In genomic region chr17:25642032-25642431, GRCm38 (mm10) we compare ENCODE assay signal across 12 mouse cellular contexts.
DNase-seq lines count a peak whose midpoint lies in the region; ATAC-seq lines count a peak whose summit lies in the region.
"Had no signal": no experiment of that assay in that cellular context is flagged by ENCODE, and none has a peak within 500 bp of the region (broad histone marks: within the 10 kb centered on the region; RNA-seq: fewer than 3 reads in every experiment).

No protein-coding gene starts in this region.

- no peak for DNase-seq in forebrain, embryonic 10.5 days (ENCODE audit: extremely low spot score, low spot score)
- DNase-seq in forebrain, embryonic 11.5 days (ENCODE audit: low spot score): no peak
- DNase-seq in gastrocnemius, adult 8-10 months (ENCODE audit: low spot score in 2 of 2): peak; percentile 33 to 35
- DNase-seq in lung, postnatal 25 days (ENCODE audit: low spot score): peak; percentile 29
- no peak for DNase-seq in right cerebral cortex, postnatal 4 days
- DNase-seq in neural tube, embryonic 10.5 days (ENCODE audit: extremely low spot score, low spot score): no peak

- H3K4me2 ChIP-seq in forebrain, embryonic 11.5 days (ENCODE audit: low read depth, low read length, severe bottlenecking): no peak overlapping the region
- H3K4me2 ChIP-seq in midbrain, embryonic 15.5 days: no peak overlapping the region
- H3K4me2 ChIP-seq in midbrain, embryonic 16.5 days (ENCODE audit: low read length): no peak overlapping the region
- H3K4me2 ChIP-seq: embryonic facial prominence, embryonic 12.5 days; hindbrain, embryonic 12.5 days; limb, embryonic 12.5 days; midbrain, embryonic 12.5 days had no signal

- peaks cover 50% of the 10 kb centered on the region for H3K4me1 ChIP-seq in forebrain, embryonic 10.5 days
- peaks cover 8% of the 10 kb centered on the region for H3K4me1 ChIP-seq in forebrain, embryonic 11.5 days (replicated peaks; ENCODE audit: control insufficient read depth, insufficient read depth, low read length)
- H3K4me1 ChIP-seq in midbrain, embryonic 15.5 days: peaks cover 27% of the 10 kb centered on the region
- H3K4me1 ChIP-seq in midbrain, embryonic 16.5 days (ENCODE audit: control insufficient read depth, insufficient read depth, low read length): peaks cover 18% of the 10 kb centered on the region

- H3K9me3 ChIP-seq in forebrain, embryonic 10.5 days: no peaks in the 10 kb centered on the region
- no peaks in the 10 kb centered on the region for H3K9me3 ChIP-seq in forebrain, embryonic 11.5 days (ENCODE audit: control insufficient read depth, low read length)
- no peaks in the 10 kb centered on the region for H3K9me3 ChIP-seq in midbrain, embryonic 15.5 days
- H3K9me3 ChIP-seq in midbrain, embryonic 16.5 days (replicated peaks; ENCODE audit: control insufficient read depth, low read length, poor library complexity, severe bottlenecking): no peaks in the 10 kb centered on the region
- H3K9me3 ChIP-seq: embryonic facial prominence, embryonic 12.5 days; hindbrain, embryonic 12.5 days; limb, embryonic 12.5 days; midbrain, embryonic 12.5 days had no signal

- no peak overlapping the region for H3K9ac ChIP-seq in forebrain, embryonic 11.5 days (ENCODE audit: low read length)
- H3K9ac ChIP-seq in midbrain, embryonic 15.5 days: no peak overlapping the region
- H3K9ac ChIP-seq in midbrain, embryonic 16.5 days (ENCODE audit: low read depth, low read length): no peak overlapping the region
- H3K9ac ChIP-seq: embryonic facial prominence, embryonic 12.5 days; hindbrain, embryonic 12.5 days; limb, embryonic 12.5 days; midbrain, embryonic 12.5 days had no signal

- H3K4me3 ChIP-seq in forebrain, embryonic 10.5 days: no peak overlapping the region
- H3K4me3 ChIP-seq in forebrain, embryonic 11.5 days (ENCODE audit: low read depth, low read length): no peak overlapping the region
- H3K4me3 ChIP-seq in midbrain, embryonic 15.5 days: no peak overlapping the region
- no peak overlapping the region for H3K4me3 ChIP-seq in midbrain, embryonic 16.5 days (ENCODE audit: low read depth, low read length)
- H3K4me3 ChIP-seq: embryonic facial prominence, embryonic 12.5 days; hindbrain, embryonic 12.5 days; limb, embryonic 12.5 days; midbrain, embryonic 12.5 days had no signal

- H3K36me3 ChIP-seq in forebrain, embryonic 10.5 days (replicated peaks): peaks cover 5% of the 10 kb centered on the region
- H3K36me3 ChIP-seq in forebrain, embryonic 11.5 days (ENCODE audit: control insufficient read depth, insufficient read depth, low read length): no peaks in the 10 kb centered on the region
- no peaks in the 10 kb centered on the region for H3K36me3 ChIP-seq in midbrain, embryonic 15.5 days (replicated peaks)
- no peaks in the 10 kb centered on the region for H3K36me3 ChIP-seq in midbrain, embryonic 16.5 days (ENCODE audit: control insufficient read depth, insufficient read depth, low read length)
- H3K36me3 ChIP-seq: hindbrain, embryonic 12.5 days; midbrain, embryonic 12.5 days had no signal

- 83% methylated on average over 8 of the region's 8 CpGs for WGBS in forebrain, embryonic 10.5 days
- WGBS in forebrain, embryonic 11.5 days: 81% methylated on average over 8 of the region's 8 CpGs
- 71% methylated on average over 8 of the region's 8 CpGs for WGBS in midbrain, embryonic 15.5 days
- WGBS in midbrain, embryonic 16.5 days: 86% methylated on average over 8 of the region's 8 CpGs

- no peaks in the 10 kb centered on the region for H3K27me3 ChIP-seq in forebrain, embryonic 10.5 days (ENCODE audit: poor library complexity, severe bottlenecking)
- no peaks in the 10 kb centered on the region for H3K27me3 ChIP-seq in forebrain, embryonic 11.5 days (ENCODE audit: control insufficient read depth, insufficient read depth, low read length)
- H3K27me3 ChIP-seq in midbrain, embryonic 15.5 days (replicated peaks): no peaks in the 10 kb centered on the region
- H3K27me3 ChIP-seq in midbrain, embryonic 16.5 days (ENCODE audit: control insufficient read depth, insufficient read depth, low read depth, low read length): no peaks in the 10 kb centered on the region
- H3K27me3 ChIP-seq: embryonic facial prominence, embryonic 12.5 days; hindbrain, embryonic 12.5 days; midbrain, embryonic 12.5 days had no signal

- no peak for ATAC-seq in forebrain, embryonic 11.5 days (replicated peaks; ENCODE audit: low FRiP score)
- no peak for ATAC-seq in midbrain, embryonic 15.5 days (replicated peaks)
- ATAC-seq in midbrain, embryonic 16.5 days: no peak

- peak overlapping the region; percentile 53; the same call in 1 of the 2 replicates for H3K27ac ChIP-seq in forebrain, embryonic 10.5 days
- no peak overlapping the region for H3K27ac ChIP-seq in forebrain, embryonic 11.5 days (ENCODE audit: low read depth, low read length)
- 0 out of 2 replicates have a peak overlapping the region, but pooled peaks have one; percentile 5 for H3K27ac ChIP-seq in midbrain, embryonic 15.5 days
- H3K27ac ChIP-seq in midbrain, embryonic 16.5 days (ENCODE audit: low read length): no peak overlapping the region
- H3K27ac ChIP-seq: embryonic facial prominence, embryonic 12.5 days; hindbrain, embryonic 12.5 days; limb, embryonic 12.5 days; midbrain, embryonic 12.5 days had no signal

Comparison
In these comparisons a context has a peak if more than half of its experiments do, and no peak if none do; other contexts are left out.
1. H3K27ac ChIP-seq: peak in forebrain, embryonic 10.5 days (single experiment) and midbrain, embryonic 15.5 days (single experiment); none in forebrain, embryonic 11.5 days (single experiment) and midbrain, embryonic 16.5 days (single experiment).
2. DNase-seq: peak in gastrocnemius, adult 8-10 months (2 of 2) and lung, postnatal 25 days (single experiment); none in forebrain, embryonic 10.5 days (single experiment), forebrain, embryonic 11.5 days (single experiment), right cerebral cortex, postnatal 4 days (single experiment) and neural tube, embryonic 10.5 days (single experiment).